Mouse (Mus musculus) limb, embryonic 12.5 days (tissue): ENCODE results near the gene Ppl. TPM values are rescaled to one million over a fixed set of nuclear protein-coding genes. Genes with fewer than 3 reads are reported as not detected.

ENCODE experiments used
- ATAC-seq: fragments of 200-750 bp; cut with Nextera tagmentation; 2 replicates; pipeline ENCODE4 v1.8.0; 2017; ENCODE audit warnings: low read depth, moderate TSS enrichment; ENCODE audit not compliant: insufficient number of reproducible peaks, insufficient read depth, low FRiP score, low TSS enrichment
- H3K27ac ChIP-seq: fragments of 300-500 bp; sonication (generic); 2 replicates; pipeline ENCODE4 v1.5.1; 2016; ENCODE audit warnings: mild to moderate bottlenecking, moderate library complexity
- H3K27me3 ChIP-seq: fragments of 300-500 bp; sonication (generic); 2 replicates; pipeline ENCODE4 v1.6.1; 2016; ENCODE audit warnings: mild to moderate bottlenecking, moderate library complexity
- H3K36me3 ChIP-seq: fragments of 300-500 bp; sonication (generic); 2 replicates; pipeline ENCODE4 v1.6.1; 2016; ENCODE audit warnings: mild to moderate bottlenecking, moderate library complexity
- H3K4me1 ChIP-seq: fragments of 300-500 bp; sonication (generic); replicated peaks from 2 replicates; pipeline ENCODE4 v1.6.1; 2016
- H3K4me2 ChIP-seq: fragments of 300-500 bp; sonication (generic); 2 replicates; pipeline ENCODE4 v1.6.1; 2016; ENCODE audit warnings: mild to moderate bottlenecking, moderate library complexity
- H3K4me3 ChIP-seq: fragments of 300-500 bp; sonication (generic); replicated peaks from 2 replicates; pipeline ENCODE4 v1.5.1; 2016; ENCODE audit warnings: mild to moderate bottlenecking
- H3K9ac ChIP-seq: fragments of 300-500 bp; sonication (generic); replicated peaks from 2 replicates; pipeline ENCODE4 v1.6.1; 2016; ENCODE audit warnings: mild to moderate bottlenecking, moderate library complexity
- H3K9me3 ChIP-seq: fragments of 300-500 bp; sonication (generic); 2 replicates; pipeline ENCODE4 v1.6.1; 2016; ENCODE audit warnings: mild to moderate bottlenecking, moderate library complexity
- WGBS: fragments of 180-500 bp; shearing (Covaris S2); methylation state at CpG from one replicate; pipeline ENCODE4 v1.1.7; 2016; 5-methylcytosine and 5-hydroxymethylcytosine counted together
- polyA plus RNA-seq: library from polyadenylated mRNA; unstranded; fragments of >200 nt; fragmentation: Nextera tagmentation; extraction: Ambion mirVana; gene quantifications from 2 replicates; pipeline ENCODE4 v1.2.1, GENCODE M21; 2016

Gene Ppl
- 3.3 TPM in 2 replicates for polyA plus RNA-seq

- peaks cover 85% of the 10 kb centered on the region for H3K27me3 ChIP-seq
- under 1% methylated on average over 39 of the region's 39 CpGs for WGBS
- H3K9me3 ChIP-seq, result no peaks in the 10 kb centered on the region
- peak within 1 kb of the TSS; percentile 73 for H3K4me2 ChIP-seq
- 0 out of 2 replicates have a peak, but pooled peaks cover 10% of the 10 kb centered on the region for H3K4me1 ChIP-seq
- H3K27ac ChIP-seq, result no peak within 1 kb of the TSS
- peak within 1 kb of the TSS; percentile 43 for H3K4me3 ChIP-seq
- peak within 1 kb of the TSS; percentile 48 for H3K9ac ChIP-seq
- no peaks in the 10 kb centered on the region for H3K36me3 ChIP-seq
- no peak; the same call in 1 of the 2 replicates for ATAC-seq
Observed at GRCm38 (mm10) chr16:5132401-5132801, at the start of gene Ppl. Gene Ppl (minus strand): TSS chr16:5132421.

- no peak for ATAC-seq
- 91% methylated on average over 6 of the region's 6 CpGs for WGBS
- Histone ChIP-seq H3K4me3 (no peak overlapping the region), H3K27me3 (no peaks in the 10 kb centered on the region), H3K27ac (no peak overlapping the region), H3K4me1 (no peaks in the 10 kb centered on the region), H3K36me3 (no peaks in the 10 kb centered on the region), H3K9me3 (no peaks in the 10 kb centered on the region), H3K9ac (no peak overlapping the region), H3K4me2 (no peak overlapping the region)
Observed at GRCm38 (mm10) chr16:5172636-5173035, 40.4 kb upstream of the Ppl start.

- H3K36me3 ChIP-seq, result no peaks in the 10 kb centered on the region
- peaks cover 5% of the 10 kb centered on the region; the same call in 1 of the 2 replicates for H3K4me1 ChIP-seq
- no peak overlapping the region for H3K4me2 ChIP-seq
- H3K9ac ChIP-seq, result no peak overlapping the region
- no peak for ATAC-seq
- H3K27ac ChIP-seq, result no peak overlapping the region
- H3K9me3 ChIP-seq, result no peaks in the 10 kb centered on the region
- H3K4me3 ChIP-seq, result no peak overlapping the region
- WGBS, result 80% methylated on average over 5 of the region's 5 CpGs
- no peaks in the 10 kb centered on the region for H3K27me3 ChIP-seq
Observed at GRCm38 (mm10) chr16:5168829-5169228, 36.6 kb upstream of the Ppl start.

GRCm38 (mm10) chr16:5168038-5168437 lies 35.8 kb upstream of the Ppl start:
- WGBS, result 89% methylated on average over 2 of the region's 2 CpGs
- Histone ChIP-seq H3K27me3 (no peaks in the 10 kb centered on the region), H3K4me3 (no peak overlapping the region), H3K9ac (no peak overlapping the region), H3K4me1 (peaks cover 5% of the 10 kb centered on the region; the same call in 1 of the 2 replicates), H3K9me3 (no peaks in the 10 kb centered on the region), H3K4me2 (no peak overlapping the region), H3K27ac (no peak overlapping the region), H3K36me3 (no peaks in the 10 kb centered on the region)
- ATAC-seq, result no peak

GRCm38 (mm10) chr16:5164327-5164726 lies 32.1 kb upstream of the Ppl start:
- Histone ChIP-seq H3K4me3 (no peak overlapping the region), H3K36me3 (no peaks in the 10 kb centered on the region), H3K4me2 (no peak overlapping the region), H3K9ac (no peak overlapping the region), H3K4me1 (peaks cover 5% of the 10 kb centered on the region; the same call in 1 of the 2 replicates), H3K27ac (no peak overlapping the region), H3K27me3 (peaks cover 5% of the 10 kb centered on the region; the same call in 1 of the 2 replicates), H3K9me3 (no peaks in the 10 kb centered on the region)
- WGBS, result 89% methylated on average over 6 of the region's 6 CpGs
- ATAC-seq, result no peak

GRCm38 (mm10) chr16:5159248-5159647 lies 27.0 kb upstream of the Ppl start:
- peaks cover 9% of the 10 kb centered on the region for H3K27me3 ChIP-seq
- 86% methylated on average over 8 of the region's 8 CpGs for WGBS
- no peak for ATAC-seq

GRCm38 (mm10) chr16:5157113-5157512 lies 24.9 kb upstream of the Ppl start:
- Histone ChIP-seq H3K27ac (no peak overlapping the region), H3K4me1 (peaks cover 11% of the 10 kb centered on the region), H3K4me3 (no peak overlapping the region), H3K9me3 (no peaks in the 10 kb centered on the region), H3K27me3 (peaks cover 9% of the 10 kb centered on the region), H3K9ac (no peak overlapping the region; the same call in 1 of the 2 replicates), H3K4me2 (no peak overlapping the region), H3K36me3 (no peaks in the 10 kb centered on the region)
- WGBS, result 69% methylated on average over 3 of the region's 3 CpGs
- no peak for ATAC-seq

More at GRCm38 (mm10) chr16:5159248-5159647, 27.0 kb upstream of the Ppl start:
- no peak overlapping the region for H3K9ac ChIP-seq
- H3K27ac ChIP-seq, result no peak overlapping the region
- H3K9me3 ChIP-seq, result no peaks in the 10 kb centered on the region
- H3K4me3 ChIP-seq, result no peak overlapping the region
- peaks cover 10% of the 10 kb centered on the region for H3K4me1 ChIP-seq
- no peak overlapping the region for H3K4me2 ChIP-seq
- H3K36me3 ChIP-seq, result no peaks in the 10 kb centered on the region

GRCm38 (mm10) chr16:5156495-5156894 lies 24.3 kb upstream of the Ppl start:
- Histone ChIP-seq H3K9me3 (no peaks in the 10 kb centered on the region), H3K4me3 (no peak overlapping the region), H3K27me3 (peaks cover 9% of the 10 kb centered on the region), H3K9ac (no peak overlapping the region), H3K4me1 (peaks cover 11% of the 10 kb centered on the region), H3K27ac (no peak overlapping the region), H3K4me2 (no peak overlapping the region), H3K36me3 (no peaks in the 10 kb centered on the region)
- WGBS, result 55% methylated on average over 2 of the region's 2 CpGs
- ATAC-seq, result no peak

- ATAC-seq, result no peak
- H3K36me3 ChIP-seq, result no peaks in the 10 kb centered on the region
- no peak overlapping the region for H3K27ac ChIP-seq
- H3K4me2 ChIP-seq, result no peak overlapping the region
- no peaks in the 10 kb centered on the region for H3K9me3 ChIP-seq
- H3K27me3 ChIP-seq, result peaks cover 3% of the 10 kb centered on the region; the same call in 1 of the 2 replicates
- no peak overlapping the region for H3K9ac ChIP-seq
- no peak overlapping the region for H3K4me3 ChIP-seq
- 61% methylated on average over 3 of the region's 3 CpGs for WGBS
- H3K4me1 ChIP-seq, result peaks cover 11% of the 10 kb centered on the region
Observed at GRCm38 (mm10) chr16:5155014-5155413, 22.8 kb upstream of the Ppl start.

GRCm38 (mm10) chr16:5153299-5154026 lies 21.2 kb upstream of the Ppl start:
- H3K27ac ChIP-seq, result no peak overlapping the region
- no peak overlapping the region for H3K9ac ChIP-seq
- no peak overlapping the region for H3K4me2 ChIP-seq
- no peaks in the 10 kb centered on the region for H3K9me3 ChIP-seq
- H3K4me1 ChIP-seq, result peaks cover 11% of the 10 kb centered on the region
- H3K36me3 ChIP-seq, result no peaks in the 10 kb centered on the region
- WGBS, result 60% methylated on average over 6 of the region's 6 CpGs
- no peak for ATAC-seq
- no peak overlapping the region for H3K4me3 ChIP-seq
- H3K27me3 ChIP-seq, result peaks cover 15% of the 10 kb centered on the region; the same call in 1 of the 2 replicates

GRCm38 (mm10) chr16:5150544-5150943 lies 18.3 kb upstream of the Ppl start:
- 83% methylated on average over 10 of the region's 10 CpGs for WGBS
- Histone ChIP-seq H3K9me3 (no peaks in the 10 kb centered on the region), H3K36me3 (no peaks in the 10 kb centered on the region), H3K9ac (no peak overlapping the region), H3K4me3 (no peak overlapping the region), H3K27ac (no peak overlapping the region), H3K27me3 (peaks cover 33% of the 10 kb centered on the region), H3K4me1 (peaks cover 14% of the 10 kb centered on the region; the same call in 1 of the 2 replicates), H3K4me2 (no peak overlapping the region)
- ATAC-seq, result no peak
